Mouse (Mus musculus) lung, embryonic 15.5 days (tissue): ENCODE results near the gene Lpar3. TPM values are rescaled to one million over a fixed set of nuclear protein-coding genes. Genes with fewer than 3 reads are reported as not detected.
"Not testable (repeated sequence)": the region's sequence is repeated elsewhere in the genome, so short reads cannot be mapped to it uniquely, and the experiment has no call there.

ENCODE experiments used
- ATAC-seq: fragments of 200-750 bp; cut with Nextera tagmentation; 2 replicates; pipeline ENCODE4 v1.8.0; 2017; ENCODE audit warnings: moderate number of reproducible peaks, borderline replicate concordance; ENCODE audit not compliant: low FRiP score, low TSS enrichment; ENCODE audit errors: extremely low read depth
- H3K27ac ChIP-seq: fragments of 300-500 bp; sonication (generic); 2 replicates; pipeline ENCODE4 v1.5.1; 2015; ENCODE audit warnings: moderate library complexity, mild to moderate bottlenecking, inconsistent platforms
- H3K27me3 ChIP-seq: fragments of 300-500 bp; sonication (generic); 2 replicates; pipeline ENCODE4 v1.6.1; 2015; ENCODE audit warnings: inconsistent platforms
- H3K36me3 ChIP-seq: fragments of 300-500 bp; sonication (generic); 2 replicates; pipeline ENCODE4 v1.6.1; 2015; ENCODE audit warnings: inconsistent platforms
- H3K4me1 ChIP-seq: fragments of 300-500 bp; sonication (generic); 2 replicates; pipeline ENCODE4 v1.6.1; 2015; ENCODE audit warnings: inconsistent platforms
- H3K4me2 ChIP-seq: fragments of 300-500 bp; sonication (generic); 2 replicates; pipeline ENCODE4 v1.6.1; 2015; ENCODE audit warnings: inconsistent platforms, mild to moderate bottlenecking, moderate library complexity
- H3K4me3 ChIP-seq: fragments of 300-500 bp; sonication (generic); 2 replicates; pipeline ENCODE4 v1.5.1; 2015; ENCODE audit warnings: mild to moderate bottlenecking, inconsistent platforms
- H3K9ac ChIP-seq: fragments of 300-500 bp; sonication (generic); 2 replicates; pipeline ENCODE4 v1.6.1; 2015; ENCODE audit warnings: inconsistent platforms
- H3K9me3 ChIP-seq: fragments of 300-500 bp; sonication (generic); 2 replicates; pipeline ENCODE4 v1.6.1; 2016; ENCODE audit warnings: inconsistent platforms
- WGBS: fragments of 180-500 bp; shearing (Covaris S2); methylation state at CpG from one replicate; pipeline ENCODE4 v1.1.7; 2015; 5-methylcytosine and 5-hydroxymethylcytosine counted together
- polyA plus RNA-seq: library from polyadenylated mRNA; unstranded; fragments of >200 nt; fragmentation: Nextera tagmentation; extraction: Ambion mirVana; gene quantifications from 2 replicates; pipeline ENCODE4 v1.2.1, GENCODE M21; 2015

Gene Lpar3
- polyA plus RNA-seq, 1 experiment from 2014 or later, result 2.4 TPM

DNA sequence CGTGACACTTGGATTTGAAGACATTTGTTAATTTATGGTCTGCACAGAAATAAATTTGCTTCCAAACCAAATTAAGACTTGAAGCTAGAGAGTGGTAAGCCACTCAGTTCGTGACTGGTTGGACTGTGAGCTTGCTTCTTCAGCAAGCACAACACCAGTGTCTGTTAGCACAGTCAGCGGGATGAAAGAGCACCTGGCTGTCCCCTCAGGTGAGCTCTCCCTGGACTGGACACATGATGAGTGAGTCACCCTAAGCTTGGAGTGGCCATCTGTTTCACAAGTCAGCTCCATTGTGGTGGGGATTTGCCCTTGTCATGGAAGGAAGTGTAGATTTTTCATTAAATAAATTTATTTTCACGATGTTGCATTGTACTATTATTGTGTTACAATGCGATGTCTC lies 25.6 kb upstream of the Lpar3 start:
- WGBS, result 79% methylated on average over 5 of the region's 5 CpGs
- no peaks in the 10 kb centered on the region for H3K27me3 ChIP-seq
- no peaks in the 10 kb centered on the region for H3K9me3 ChIP-seq
- H3K27ac ChIP-seq, result no peak overlapping the region
- no peaks in the 10 kb centered on the region for H3K4me1 ChIP-seq
- no peaks in the 10 kb centered on the region for H3K36me3 ChIP-seq
- H3K9ac ChIP-seq, result no peak overlapping the region
- ATAC-seq, result no peak
- no peak overlapping the region for H3K4me2 ChIP-seq
- no peak overlapping the region for H3K4me3 ChIP-seq

- WGBS, result 40% methylated on average over 6 of the region's 6 CpGs
- no peaks in the 10 kb centered on the region for H3K27me3 ChIP-seq
- H3K36me3 ChIP-seq, result no peaks in the 10 kb centered on the region
- no peaks in the 10 kb centered on the region for H3K9me3 ChIP-seq
- no peak overlapping the region for H3K9ac ChIP-seq
- ATAC-seq, result no peak
- H3K27ac ChIP-seq, result no peak overlapping the region
- H3K4me3 ChIP-seq, result no peak overlapping the region
- no peaks in the 10 kb centered on the region for H3K4me1 ChIP-seq
- H3K4me2 ChIP-seq, result no peak overlapping the region
These were observed 24.5 kb upstream of the Lpar3 start for GRCm38 (mm10) chr3:146196301-146196700.

DNA sequence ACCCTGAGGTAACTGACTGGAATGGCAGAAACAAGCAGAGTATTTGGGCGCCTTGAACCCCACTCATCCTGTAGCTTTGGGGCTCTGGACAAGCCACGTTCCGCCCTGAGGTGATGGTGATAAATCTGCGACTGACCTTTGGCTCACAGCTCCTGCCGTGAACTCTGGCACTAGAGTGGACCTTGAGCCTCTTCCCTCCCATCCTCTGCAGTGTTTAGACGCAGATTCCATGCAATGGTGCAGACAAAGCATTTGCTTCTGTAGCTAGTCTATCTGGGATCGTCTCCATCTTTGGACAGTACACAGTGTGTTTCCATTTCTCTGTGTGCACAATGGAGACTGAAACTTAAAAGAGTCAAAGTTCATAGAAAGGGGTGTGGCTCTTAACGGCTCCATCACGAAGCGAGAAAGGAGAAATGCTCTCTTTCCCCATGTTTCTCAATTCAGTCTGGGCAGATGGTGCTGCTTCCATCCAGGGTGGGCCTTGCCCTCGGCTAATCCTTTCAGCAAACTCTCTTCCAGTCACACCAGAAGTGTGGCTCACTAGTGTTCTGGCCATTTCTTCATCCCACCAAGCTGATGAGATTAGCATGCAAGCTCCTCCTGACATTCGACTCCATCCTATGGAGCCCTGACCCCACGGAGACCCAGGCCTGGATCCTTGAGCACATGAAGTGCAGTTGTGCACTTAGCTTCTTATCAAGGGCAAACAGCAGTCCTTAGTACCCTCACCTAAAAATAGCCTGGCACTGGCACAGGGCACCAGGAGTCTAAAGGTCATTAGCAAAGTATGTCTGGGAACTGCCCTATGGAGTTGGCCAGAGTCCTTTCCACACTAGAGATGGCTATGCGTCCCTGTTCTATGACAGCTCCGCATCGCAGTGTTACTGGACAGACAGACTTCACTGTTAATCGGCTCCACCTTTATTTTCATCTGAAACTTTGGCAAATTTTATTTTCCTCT lies 23.7 kb upstream of the Lpar3 start:
- WGBS, result 71% methylated on average over 17 of the region's 17 CpGs
- no peaks in the 10 kb centered on the region for H3K36me3 ChIP-seq
- no peak overlapping the region for H3K4me3 ChIP-seq
- H3K27ac ChIP-seq, result no peak overlapping the region
- H3K9ac ChIP-seq, result no peak overlapping the region
- H3K9me3 ChIP-seq, result no peaks in the 10 kb centered on the region
- H3K4me2 ChIP-seq, result no peak overlapping the region
- no peaks in the 10 kb centered on the region for H3K4me1 ChIP-seq
- ATAC-seq, result no peak
- no peaks in the 10 kb centered on the region for H3K27me3 ChIP-seq

DNA sequence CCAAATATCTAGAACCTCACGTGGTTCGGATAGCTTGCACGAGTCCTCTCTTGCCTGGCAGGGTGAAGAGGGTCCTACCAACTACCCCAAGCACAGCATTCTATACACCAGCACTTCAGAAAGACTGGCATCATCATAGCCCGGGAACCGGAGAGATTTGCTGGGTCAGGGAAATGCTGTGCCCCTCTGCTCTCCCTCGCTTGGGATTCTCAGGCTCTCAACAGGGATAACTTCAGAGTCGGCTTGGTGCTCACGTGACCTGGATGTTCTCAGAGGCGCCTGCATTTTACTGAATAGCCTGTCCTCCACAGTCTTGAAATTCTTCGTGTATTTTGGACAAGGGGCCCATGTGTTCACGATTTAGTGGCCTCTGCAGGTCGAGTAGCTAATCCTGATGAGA lies 23.0 kb upstream of the Lpar3 start:
- H3K4me3 ChIP-seq, result no peak overlapping the region
- H3K9me3 ChIP-seq, result no peaks in the 10 kb centered on the region
- H3K4me1 ChIP-seq, result no peaks in the 10 kb centered on the region
- H3K36me3 ChIP-seq, result no peaks in the 10 kb centered on the region
- H3K4me2 ChIP-seq, result no peak overlapping the region
- no peak overlapping the region for H3K9ac ChIP-seq
- ATAC-seq, result no peak
- 66% methylated on average over 12 of the region's 12 CpGs for WGBS
- H3K27me3 ChIP-seq, result no peaks in the 10 kb centered on the region
- H3K27ac ChIP-seq, result no peak overlapping the region

DNA sequence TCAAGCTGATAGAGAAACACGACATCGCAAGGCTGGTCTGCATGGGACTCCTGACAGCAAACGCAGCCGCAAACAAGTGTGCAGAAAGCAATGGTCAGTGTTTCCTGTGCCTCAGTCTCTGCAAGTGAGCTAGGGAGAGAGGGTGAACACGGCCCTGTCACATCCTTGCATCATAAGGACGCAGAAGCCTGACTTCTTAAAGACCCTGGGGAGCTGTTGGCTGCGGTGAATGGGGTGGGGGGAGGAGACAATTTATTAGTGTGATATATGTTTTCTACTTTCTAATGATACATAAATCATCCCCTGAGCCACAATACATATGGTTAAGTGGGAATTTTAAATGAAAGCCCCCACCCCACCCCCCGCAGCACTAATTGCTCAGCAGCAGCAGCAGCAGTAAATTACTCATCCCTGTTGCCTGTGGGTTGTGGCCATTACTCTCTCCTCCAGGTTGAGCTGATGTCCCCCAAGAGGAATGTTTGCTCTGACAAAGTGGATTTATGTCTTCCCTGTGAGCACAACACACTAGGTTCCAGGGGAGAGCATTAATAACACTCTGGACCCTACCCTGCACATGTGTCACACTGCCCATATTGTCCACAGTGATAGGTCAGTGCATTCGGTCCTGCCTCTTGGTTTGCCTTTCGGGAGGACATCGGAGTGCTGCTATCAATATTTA lies 21.8 kb upstream of the Lpar3 start:
- H3K27ac ChIP-seq, result no peak overlapping the region
- no peak for ATAC-seq
- no peak overlapping the region for H3K4me2 ChIP-seq
- no peaks in the 10 kb centered on the region for H3K9me3 ChIP-seq
- H3K27me3 ChIP-seq, result no peaks in the 10 kb centered on the region
- H3K4me1 ChIP-seq, result no peaks in the 10 kb centered on the region
- H3K4me3 ChIP-seq, result no peak overlapping the region
- no peak overlapping the region for H3K9ac ChIP-seq
- no peaks in the 10 kb centered on the region for H3K36me3 ChIP-seq
- 69% methylated on average over 11 of the region's 11 CpGs for WGBS

GRCm38 (mm10) chr3:146199486-146199885 lies 21.3 kb upstream of the Lpar3 start:
- Histone ChIP-seq H3K27me3 (no peaks in the 10 kb centered on the region), H3K27ac (no peak overlapping the region), H3K36me3 (no peaks in the 10 kb centered on the region), H3K9ac (no peak overlapping the region), H3K4me3 (no peak overlapping the region), H3K4me2 (no peak overlapping the region), H3K9me3 (no peaks in the 10 kb centered on the region), H3K4me1 (no peaks in the 10 kb centered on the region)
- ATAC-seq, result no peak
- WGBS, result 74% methylated on average over 3 of the region's 3 CpGs

DNA sequence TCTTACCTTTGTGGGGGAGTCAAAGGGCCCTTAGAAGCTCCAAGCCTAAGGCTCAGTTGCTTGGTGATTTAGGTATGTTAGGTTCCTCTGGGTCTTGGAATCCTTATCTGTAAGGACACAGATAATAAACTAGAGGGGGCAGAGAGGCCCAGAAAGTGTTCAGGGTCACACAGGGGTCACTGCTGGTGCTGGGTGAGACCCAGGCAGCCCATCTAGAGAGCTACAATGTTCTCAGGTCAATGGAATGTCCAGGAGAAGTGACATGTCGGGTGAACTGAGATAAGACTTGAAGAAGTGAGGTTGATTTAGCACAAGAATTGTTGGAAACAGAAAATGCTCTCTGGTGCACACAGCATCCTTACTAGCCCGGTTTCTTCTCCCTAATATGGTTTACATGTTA lies 16.4 kb upstream of the Lpar3 start:
- Histone ChIP-seq H3K4me1 (peaks cover 6% of the 10 kb centered on the region; the same call in 1 of the 2 replicates), H3K4me3 (no peak overlapping the region), H3K27me3 (no peaks in the 10 kb centered on the region), H3K9ac (no peak overlapping the region), H3K27ac (no peak overlapping the region), H3K4me2 (no peak overlapping the region), H3K9me3 (no peaks in the 10 kb centered on the region), H3K36me3 (no peaks in the 10 kb centered on the region)
- no peak for ATAC-seq
- WGBS, result 16% methylated on average over 2 of the region's 2 CpGs

DNA sequence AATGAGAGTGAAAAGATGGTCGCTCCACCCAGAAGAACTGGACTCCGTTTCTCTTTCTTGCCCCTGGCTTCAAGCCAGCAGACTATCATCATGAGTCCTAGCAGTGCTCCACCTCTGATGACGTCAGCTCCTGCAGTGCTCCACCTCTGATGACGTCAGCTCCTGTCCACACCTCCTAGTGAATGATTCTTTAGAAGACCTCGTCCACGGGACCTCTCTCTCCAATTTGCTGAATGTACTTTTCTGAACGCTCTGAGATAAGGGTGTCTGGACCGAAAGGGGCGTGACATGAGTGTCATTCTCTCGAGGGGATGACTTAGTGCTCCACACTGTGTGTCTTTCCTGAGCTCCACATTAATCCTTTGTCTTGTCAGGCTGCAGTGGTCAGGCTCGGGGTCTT lies 15.5 kb upstream of the Lpar3 start:
- Histone ChIP-seq H3K27me3 (no peaks in the 10 kb centered on the region), H3K36me3 (no peaks in the 10 kb centered on the region), H3K4me1 (peaks cover 6% of the 10 kb centered on the region; the same call in 1 of the 2 replicates), H3K9me3 (no peaks in the 10 kb centered on the region), H3K27ac (no peak overlapping the region), H3K4me2 (no peak overlapping the region), H3K9ac (no peak overlapping the region), H3K4me3 (no peak overlapping the region)
- no peak for ATAC-seq
- 30% methylated on average over 11 of the region's 11 CpGs for WGBS

DNA sequence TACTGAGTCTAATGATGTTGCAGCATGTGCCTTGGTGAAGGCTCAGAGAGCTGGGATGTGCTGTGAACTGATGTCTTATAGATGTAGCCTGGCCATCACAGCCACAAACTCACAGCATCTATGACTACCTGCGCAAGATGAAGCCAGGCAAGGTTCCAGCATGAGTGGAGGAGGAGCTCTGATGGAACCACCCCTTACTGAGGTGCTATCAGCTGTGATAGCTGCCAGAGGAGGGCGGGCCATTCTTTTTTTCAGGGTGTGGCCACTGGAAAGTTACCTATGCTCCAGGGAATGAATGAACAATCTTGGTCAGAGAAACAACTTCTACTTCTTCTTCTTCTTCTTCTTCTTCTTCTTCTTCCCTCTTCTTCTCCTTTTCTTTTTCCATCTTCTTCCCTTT lies 14.1 kb upstream of the Lpar3 start:
- no peak for ATAC-seq
- Histone ChIP-seq H3K36me3 (no peaks in the 10 kb centered on the region), H3K27me3 (no peaks in the 10 kb centered on the region), H3K4me1 (peaks cover 6% of the 10 kb centered on the region; the same call in 1 of the 2 replicates), H3K9ac (no peak overlapping the region), H3K9me3 (no peaks in the 10 kb centered on the region), H3K4me2 (no peak overlapping the region), H3K27ac (no peak overlapping the region), H3K4me3 (no peak overlapping the region)
- 95% methylated on average over 2 of the region's 2 CpGs for WGBS

GRCm38 (mm10) chr3:146207440-146207839 lies 13.3 kb upstream of the Lpar3 start:
- Histone ChIP-seq H3K4me3 (no peak overlapping the region), H3K27ac (no peak overlapping the region), H3K9me3 (no peaks in the 10 kb centered on the region), H3K27me3 (no peaks in the 10 kb centered on the region), H3K9ac (no peak overlapping the region), H3K4me2 (no peak overlapping the region), H3K36me3 (no peaks in the 10 kb centered on the region), H3K4me1 (peaks cover 6% of the 10 kb centered on the region; the same call in 1 of the 2 replicates)
- whole genome bisulfite sequencing, result 39% methylated on average over 2 of the region's 2 CpGs
- no peak for ATAC-seq

DNA sequence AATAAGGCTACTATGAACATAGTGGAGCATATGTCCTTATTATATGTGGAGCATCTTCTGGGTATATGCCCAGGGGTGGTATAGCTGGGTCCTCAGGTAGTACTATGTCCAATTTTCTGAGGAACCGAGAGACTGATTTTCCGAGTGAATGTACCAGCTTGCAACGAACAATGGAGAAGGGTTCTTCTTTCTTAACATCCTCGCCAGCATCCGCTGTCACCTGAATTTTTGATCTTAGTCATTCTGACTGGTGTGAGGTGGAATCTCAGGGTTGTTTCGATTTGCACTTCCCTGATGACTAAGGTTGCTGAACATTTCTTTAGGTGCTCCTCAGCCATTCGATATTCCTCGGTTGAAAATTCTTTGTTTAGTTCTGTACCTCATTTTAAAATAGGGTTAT lies 11.0 kb upstream of the Lpar3 start:
- H3K9ac ChIP-seq, H3K4me3 ChIP-seq, H3K36me3 ChIP-seq, H3K27ac ChIP-seq, H3K9me3 ChIP-seq, H3K27me3 ChIP-seq, ATAC-seq, H3K4me2 ChIP-seq: not testable (repeated sequence)
- 89% methylated on average over 8 of the region's 8 CpGs for WGBS
- H3K4me1 ChIP-seq, result peaks cover 14% of the 10 kb centered on the region; the same call in 1 of the 2 replicates

DNA sequence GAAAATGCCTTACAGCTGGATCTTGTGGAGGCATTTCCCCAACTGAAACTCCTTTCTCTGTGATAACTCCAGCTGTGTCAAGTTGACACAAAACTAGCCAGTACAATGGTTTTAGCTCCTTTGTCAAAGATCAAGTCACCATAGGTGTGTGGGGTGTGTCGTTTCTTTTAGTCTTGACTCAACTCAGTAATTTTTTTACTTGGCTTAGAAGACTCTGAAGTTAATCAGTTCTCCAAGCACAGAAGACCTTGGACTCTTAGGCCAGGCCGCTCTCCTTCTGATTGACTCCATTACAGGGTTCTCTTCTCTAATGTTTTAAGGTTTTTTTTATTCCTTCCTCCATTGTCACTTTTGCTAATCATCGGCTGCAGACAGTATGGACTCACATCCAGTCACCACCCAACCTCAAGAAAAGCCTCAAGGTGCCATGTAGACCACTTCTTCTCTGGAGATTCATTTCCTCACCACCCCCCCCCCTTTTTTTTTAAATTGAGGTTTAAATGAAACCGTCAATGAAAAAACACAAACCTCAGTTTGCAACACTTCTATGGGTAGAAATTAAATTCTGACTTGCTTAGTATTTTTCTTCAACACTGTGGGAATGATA lies 9.5 kb upstream of the Lpar3 start:
- no peak overlapping the region for H3K9ac ChIP-seq
- H3K27ac ChIP-seq, result no peak overlapping the region
- ATAC-seq, result no peak
- H3K4me1 ChIP-seq, result peaks cover 17% of the 10 kb centered on the region; the same call in 1 of the 2 replicates
- H3K4me3 ChIP-seq, result no peak overlapping the region
- no peak overlapping the region for H3K4me2 ChIP-seq
- WGBS, result 91% methylated on average over 4 of the region's 4 CpGs
- no peaks in the 10 kb centered on the region for H3K9me3 ChIP-seq
- H3K27me3 ChIP-seq, result no peaks in the 10 kb centered on the region
- H3K36me3 ChIP-seq, result no peaks in the 10 kb centered on the region
